Mouse (Mus musculus) neutrophil, adult 5-6 weeks (primary cell): ENCODE data around the gene Ctnnd2. TPM values are rescaled to one million over a fixed set of nuclear protein-coding genes. Genes with fewer than 3 reads are reported as not detected.

ENCODE experiments used
- ATAC-seq: fragments of 151-379, 151-347 bp; 2 replicates; pipeline ENCODE4 v1.8.0; 2017; ENCODE audit warnings: mild to moderate bottlenecking, moderate TSS enrichment; ENCODE audit not compliant: insufficient number of reproducible peaks, poor library complexity, low FRiP score, severe bottlenecking; ENCODE audit errors: extremely low read depth
- total RNA-seq: library from RNA; stranded (forward); fragments of 200-1000 nt; gene quantifications from 2 replicates; pipeline ENCODE4 v1.2.3, GENCODE M21; 2017

The Ctnnd2 gene
- total RNA-seq, 1 experiment from 2014 or later = 0.23 TPM

GRCm38 (mm10) chr15:30995346-30995745 lies 823.0 kb downstream of the Ctnnd2 start:
- no peak for ATAC-seq

- ATAC-seq = no peak
These were observed 832.1 kb downstream of the Ctnnd2 start for GRCm38 (mm10) chr15:31004468-31004867.

- no peak for ATAC-seq
These were observed 832.6 kb downstream of the Ctnnd2 start for GRCm38 (mm10) chr15:31004976-31005375.

GRCm38 (mm10) chr15:31006050-31006824 lies 833.8 kb downstream of the Ctnnd2 start:
- no peak for ATAC-seq

GRCm38 (mm10) chr15:31006825-31007157 lies 834.4 kb downstream of the Ctnnd2 start:
- no peak for ATAC-seq

GRCm38 (mm10) chr15:31008594-31008993 lies 836.2 kb downstream of the Ctnnd2 start:
- ATAC-seq = no peak

- no peak for ATAC-seq
These were observed 848.4 kb downstream of the Ctnnd2 start for GRCm38 (mm10) chr15:31020769-31021168.

- ATAC-seq = no peak
These were observed 849.6 kb downstream of the Ctnnd2 start for GRCm38 (mm10) chr15:31022012-31022411.

- ATAC-seq = no peak
These were observed 850.1 kb downstream of the Ctnnd2 start for GRCm38 (mm10) chr15:31022497-31022896.

- no peak for ATAC-seq
These were observed 851.4 kb downstream of the Ctnnd2 start for GRCm38 (mm10) chr15:31023766-31024165.

- no peak for ATAC-seq
These were observed 855.2 kb downstream of the Ctnnd2 start for GRCm38 (mm10) chr15:31027448-31028230.

GRCm38 (mm10) chr15:31044983-31045382 lies 872.6 kb downstream of the Ctnnd2 start:
- ATAC-seq = no peak

- ATAC-seq = no peak
These were observed 879.1 kb downstream of the Ctnnd2 start for GRCm38 (mm10) chr15:31051496-31051895.

GRCm38 (mm10) chr15:31056145-31056544 lies 883.8 kb downstream of the Ctnnd2 start:
- ATAC-seq = no peak

GRCm38 (mm10) chr15:31058315-31058714 lies 885.9 kb downstream of the Ctnnd2 start:
- no peak for ATAC-seq

GRCm38 (mm10) chr15:31063734-31064133 lies 891.3 kb downstream of the Ctnnd2 start:
- ATAC-seq = no peak

- ATAC-seq = no peak
These were observed 895.7 kb downstream of the Ctnnd2 start for GRCm38 (mm10) chr15:31068127-31068526.

- no peak for ATAC-seq
These were observed 897.9 kb downstream of the Ctnnd2 start for GRCm38 (mm10) chr15:31070311-31070710.
